Mouse (Mus musculus) kidney, adult 9 months (tissue): ENCODE results near the gene Spata2l.
"Not testable (repeated sequence)": the region's sequence is repeated elsewhere in the genome, so short reads cannot be mapped to it uniquely, and the experiment has no call there.

Experiments
- DNase-seq: peaks from one replicate; pipeline ENCODE4 v3.0.0; 2022

Gene Spata2l

GRCm38 (mm10) chr8:123244382-123244781 lies 8.3 kb upstream of the Spata2l start:
- DNase-seq: peak; percentile 83

- no peak for DNase-seq
These were observed 7.0 kb upstream of the Spata2l start for GRCm38 (mm10) chr8:123243053-123243452.

GRCm38 (mm10) chr8:123242107-123242923 lies 6.3 kb upstream of the Spata2l start:
- no peak for DNase-seq

GRCm38 (mm10) chr8:123239398-123239797 lies 3.4 kb upstream of the Spata2l start:
- no peak for DNase-seq

- DNase-seq: no peak
These were observed 1.0 kb downstream of the Spata2l start for GRCm38 (mm10) chr8:123234918-123235519.

- no peak for DNase-seq
These were observed 2.3 kb downstream of the Spata2l start for GRCm38 (mm10) chr8:123233760-123234159.

- no peak for DNase-seq
These were observed 2.7 kb downstream of the Spata2l start for GRCm38 (mm10) chr8:123233300-123233699.

- no peak for DNase-seq
These were observed 3.5 kb downstream of the Spata2l start for GRCm38 (mm10) chr8:123232553-123232952.

GRCm38 (mm10) chr8:123231742-123232141 lies 4.3 kb downstream of the Spata2l start:
- no peak for DNase-seq

GRCm38 (mm10) chr8:123230326-123230725 lies 5.7 kb downstream of the Spata2l start:
- not testable (repeated sequence) for DNase-seq

GRCm38 (mm10) chr8:123228416-123228815 lies 7.6 kb downstream of the Spata2l start:
- DNase-seq: no peak

- DNase-seq: peak; percentile 93
These were observed 11.5 kb downstream of the Spata2l start, which contains the start of gene Cdk10 for GRCm38 (mm10) chr8:123224278-123225266. Gene Cdk10, plus strand, starts transcription at chr8:123224842.

GRCm38 (mm10) chr8:123220917-123221316 lies 15.1 kb downstream of the Spata2l start:
- DNase-seq: no peak

GRCm38 (mm10) chr8:123215430-123215829 lies 20.6 kb downstream of the Spata2l start:
- no peak for DNase-seq

- no peak for DNase-seq
These were observed 22.8 kb downstream of the Spata2l start for GRCm38 (mm10) chr8:123213118-123213772.

GRCm38 (mm10) chr8:123212321-123213117 lies 23.5 kb downstream of the Spata2l start, which contains the start of the genes Chmp1a and Spata33:
Gene Chmp1a, minus strand, starts transcription at chr8:123212763.
Gene Spata33, plus strand, starts transcription at chr8:123212832.
- DNase-seq: peak; percentile 98

- no peak for DNase-seq
These were observed 24.2 kb downstream of the Spata2l start for GRCm38 (mm10) chr8:123211876-123212275.

- DNase-seq: no peak
These were observed 32.5 kb downstream of the Spata2l start for GRCm38 (mm10) chr8:123203571-123203970.

- DNase-seq: peak; percentile 77
These were observed 33.7 kb downstream of the Spata2l start for GRCm38 (mm10) chr8:123202288-123202687.

GRCm38 (mm10) chr8:123199864-123200263 lies 36.2 kb downstream of the Spata2l start:
- DNase-seq: no peak

- DNase-seq: peak; percentile 50
These were observed 39.0 kb downstream of the Spata2l start for GRCm38 (mm10) chr8:123197016-123197415.
